In genomic region chr2:125866058-125866740, GRCm38 (mm10) we compare ENCODE assay signal across 8 mouse cellular contexts. TPM values are rescaled to one million over a fixed set of nuclear protein-coding genes. Genes with fewer than 3 reads are reported as not detected.
DNase-seq lines count a peak whose midpoint lies in the region; ATAC-seq lines count a peak whose summit lies in the region.

No protein-coding gene starts in this region.

- H3K9ac ChIP-seq in heart, embryonic 14.5 days (ENCODE audit: low read length): peak overlapping the region; percentile 78
- H3K9ac ChIP-seq in liver, embryonic 15.5 days: peak overlapping the region; percentile 42
- H3K9ac ChIP-seq in neural tube, embryonic 11.5 days (ENCODE audit: low read length): peak overlapping the region; percentile 54
- peak overlapping the region; percentile 75 for H3K9ac ChIP-seq in stomach, embryonic 16.5 days (ENCODE audit: low read length)

- peak overlapping the region; percentile 78 for H3K4me3 ChIP-seq in brown adipose tissue, adult 24 weeks (ENCODE audit: insufficient read depth, low read depth, low read length)
- H3K4me3 ChIP-seq in forebrain, embryonic 10.5 days: peak overlapping the region; percentile 60
- peak overlapping the region; percentile 63 to 77 for H3K4me3 ChIP-seq in heart, embryonic 14.5 days (ENCODE audit: control insufficient read depth in 1 of 2, insufficient read depth in 1 of 2, low read depth in 1 of 2, low read length in 2 of 2)
- peak overlapping the region; percentile 63 for H3K4me3 ChIP-seq in liver, embryonic 15.5 days (replicated peaks)
- peak overlapping the region; percentile 41 for H3K4me3 ChIP-seq in neural tube, embryonic 11.5 days (ENCODE audit: low read depth, low read length)
- peak overlapping the region; percentile 68 for H3K4me3 ChIP-seq in stomach, embryonic 16.5 days (replicated peaks; ENCODE audit: low read length)

- no peaks in the 10 kb centered on the region for H3K36me3 ChIP-seq in forebrain, embryonic 10.5 days (replicated peaks)
- H3K36me3 ChIP-seq in heart, embryonic 14.5 days (ENCODE audit: control insufficient read depth, insufficient read depth, low read length): peaks cover 10% of the 10 kb centered on the region
- H3K36me3 ChIP-seq in liver, embryonic 15.5 days (replicated peaks): no peaks in the 10 kb centered on the region
- no peaks in the 10 kb centered on the region for H3K36me3 ChIP-seq in neural tube, embryonic 11.5 days (ENCODE audit: control insufficient read depth, insufficient read depth, low read length)
- H3K36me3 ChIP-seq in stomach, embryonic 16.5 days (ENCODE audit: control insufficient read depth, insufficient read depth, low read length): no peaks in the 10 kb centered on the region

- no peaks in the 10 kb centered on the region for H3K9me3 ChIP-seq in forebrain, embryonic 10.5 days
- H3K9me3 ChIP-seq in heart, embryonic 14.5 days (ENCODE audit: control insufficient read depth, low read length): no peaks in the 10 kb centered on the region
- no peaks in the 10 kb centered on the region for H3K9me3 ChIP-seq in liver, embryonic 15.5 days (replicated peaks)
- H3K9me3 ChIP-seq in neural tube, embryonic 11.5 days (ENCODE audit: control insufficient read depth, low read length): no peaks in the 10 kb centered on the region
- H3K9me3 ChIP-seq in stomach, embryonic 16.5 days (replicated peaks; ENCODE audit: control insufficient read depth, low read length): no peaks in the 10 kb centered on the region

- ATAC-seq in heart, embryonic 14.5 days (ENCODE audit: insufficient number of reproducible peaks, insufficient read depth, low FRiP score, low read depth): peak; percentile 76; the same call in 1 of the 2 replicates
- ATAC-seq in liver, embryonic 15.5 days (ENCODE audit: insufficient read depth): peak; percentile 50
- ATAC-seq in neural tube, embryonic 11.5 days (ENCODE audit: insufficient read depth, low FRiP score, low TSS enrichment): peak; percentile 68; the same call in 1 of the 2 replicates
- peak; percentile 90 for ATAC-seq in stomach, embryonic 16.5 days (ENCODE audit: insufficient read depth, low FRiP score)

- H3K4me1 ChIP-seq in brown adipose tissue, adult 24 weeks (ENCODE audit: control insufficient read depth, insufficient read depth, insufficient read length, low read length): peaks cover 4% of the 10 kb centered on the region; the same call in 1 of the 2 replicates
- H3K4me1 ChIP-seq in forebrain, embryonic 10.5 days: peaks cover 16% of the 10 kb centered on the region
- H3K4me1 ChIP-seq in heart, embryonic 14.5 days (ENCODE audit: control insufficient read depth in 2 of 2, insufficient read depth in 2 of 2, low read length in 2 of 2): peaks cover 0 to 7% of the 10 kb centered on the region in 2 experiments; a peak in 2 of 4 replicates
- peaks cover 39% of the 10 kb centered on the region for H3K4me1 ChIP-seq in liver, embryonic 15.5 days (replicated peaks)
- no peaks in the 10 kb centered on the region for H3K4me1 ChIP-seq in neural tube, embryonic 11.5 days (ENCODE audit: control insufficient read depth, insufficient read depth, low read length)
- H3K4me1 ChIP-seq in stomach, embryonic 16.5 days (ENCODE audit: control insufficient read depth, insufficient read depth, low read length): peaks cover 10% of the 10 kb centered on the region; the same call in 1 of the 2 replicates

- 6% methylated on average over 23 of the region's 23 CpGs for WGBS in forebrain, embryonic 10.5 days
- 4% methylated on average over 23 of the region's 23 CpGs for WGBS in heart, embryonic 14.5 days
- WGBS in liver, embryonic 15.5 days (ENCODE audit: insufficient replicate concordance): 1% methylated on average over 23 of the region's 23 CpGs
- WGBS in neural tube, embryonic 11.5 days: 8% methylated on average over 23 of the region's 23 CpGs
- WGBS in stomach, embryonic 16.5 days: 2% methylated on average over 23 of the region's 23 CpGs

- no peaks in the 10 kb centered on the region for H3K27me3 ChIP-seq in forebrain, embryonic 10.5 days (ENCODE audit: poor library complexity, severe bottlenecking)
- H3K27me3 ChIP-seq in heart, embryonic 14.5 days (ENCODE audit: control insufficient read depth, insufficient read depth, low read length): no peaks in the 10 kb centered on the region
- no peaks in the 10 kb centered on the region for H3K27me3 ChIP-seq in liver, embryonic 15.5 days
- H3K27me3 ChIP-seq in neural tube, embryonic 11.5 days (ENCODE audit: control insufficient read depth, insufficient read depth, low read length): no peaks in the 10 kb centered on the region
- no peaks in the 10 kb centered on the region for H3K27me3 ChIP-seq in stomach, embryonic 16.5 days (ENCODE audit: control insufficient read depth, insufficient read depth, low read length)

- peak overlapping the region; percentile 82 for H3K4me2 ChIP-seq in heart, embryonic 14.5 days (ENCODE audit: low read length)
- peak overlapping the region; percentile 78 for H3K4me2 ChIP-seq in liver, embryonic 15.5 days
- peak overlapping the region; percentile 59 for H3K4me2 ChIP-seq in neural tube, embryonic 11.5 days (ENCODE audit: low read depth)
- peak overlapping the region; percentile 83 for H3K4me2 ChIP-seq in stomach, embryonic 16.5 days (ENCODE audit: low read depth, low read length)

- DNase-seq in CD4-positive helper T cell, adult 2 months (ENCODE audit: low read depth, low spot score): peak; percentile 85
- DNase-seq in forebrain, embryonic 10.5 days (ENCODE audit: extremely low spot score, low spot score): peak; percentile 49
- DNase-seq in kidney, postnatal 14 days: peak; percentile 83
- DNase-seq in neural tube, embryonic 11.5 days (ENCODE audit: low spot score): peak; percentile 54

- no peak overlapping the region for H3K27ac ChIP-seq in brown adipose tissue, adult 24 weeks (replicated peaks; ENCODE audit: low read depth, low read length)
- peak overlapping the region; percentile 74 for H3K27ac ChIP-seq in forebrain, embryonic 10.5 days
- no peak overlapping the region; a peak in 1 of 4 replicates for H3K27ac ChIP-seq in heart, embryonic 14.5 days (replicated peaks in 1 of 2; ENCODE audit: control insufficient read depth in 1 of 2, insufficient read depth in 1 of 2, low read depth in 2 of 2, low read length in 2 of 2)
- no peak overlapping the region for H3K27ac ChIP-seq in liver, embryonic 15.5 days (replicated peaks)
- no peak overlapping the region for H3K27ac ChIP-seq in neural tube, embryonic 11.5 days (ENCODE audit: low read depth, low read length)
- H3K27ac ChIP-seq in stomach, embryonic 16.5 days (ENCODE audit: low read length): no peak overlapping the region

RNA-seq across cellular contexts. Expression of gene Cops2, which starts 7.3 kb away (rescaled TPM):
- 79.8 and 133 TPM in 2 replicates for polyA plus RNA-seq in brown adipose tissue, adult 24 weeks (2012; ENCODE audit: insufficient read depth, insufficient read length, missing spikeins)
- polyA plus RNA-seq in forebrain, embryonic 10.5 days (2016; fragmentation: Nextera tagmentation; extraction: Ambion mirVana): 96.4 and 101 TPM in 2 replicates
- 66.9 and 71.0 TPM in 2 replicates for polyA plus RNA-seq in heart, embryonic 14.5 days (2014; fragmentation: Nextera tagmentation; extraction: Ambion mirVana)
- polyA plus RNA-seq in liver, embryonic 15.5 days (2015; fragmentation: Nextera tagmentation; extraction: Ambion mirVana): 36.2 and 39.5 TPM in 2 replicates
- 109 and 115 TPM in 2 replicates for polyA plus RNA-seq in neural tube, embryonic 11.5 days (2014; fragmentation: Nextera tagmentation; extraction: Ambion mirVana)
- polyA plus RNA-seq in stomach, embryonic 16.5 days (2015; fragmentation: Nextera tagmentation; extraction: Ambion mirVana): 62.8 and 70.5 TPM in 2 replicates

RNA-seq across cellular contexts. Expression of gene Galk2, which starts 7.3 kb away (rescaled TPM):
- polyA plus RNA-seq in brown adipose tissue, adult 24 weeks (2012; ENCODE audit: insufficient read depth, insufficient read length, missing spikeins): 21.0 and 24.0 TPM in 2 replicates
- 29.1 and 31.2 TPM in 2 replicates for polyA plus RNA-seq in forebrain, embryonic 10.5 days (2016; fragmentation: Nextera tagmentation; extraction: Ambion mirVana)
- polyA plus RNA-seq in heart, embryonic 14.5 days (2014; fragmentation: Nextera tagmentation; extraction: Ambion mirVana): 31.9 and 34.0 TPM in 2 replicates
- 9.3 and 9.5 TPM in 2 replicates for polyA plus RNA-seq in liver, embryonic 15.5 days (2015; fragmentation: Nextera tagmentation; extraction: Ambion mirVana)
- polyA plus RNA-seq in neural tube, embryonic 11.5 days (2014; fragmentation: Nextera tagmentation; extraction: Ambion mirVana): 29.9 and 31.1 TPM in 2 replicates
- polyA plus RNA-seq in stomach, embryonic 16.5 days (2015; fragmentation: Nextera tagmentation; extraction: Ambion mirVana): 48.1 and 48.3 TPM in 2 replicates
